Mouse (Mus musculus) olfactory bulb, adult 2 months (tissue): ENCODE measurements around the gene Pacsin3. TPM values are rescaled to one million over a fixed set of nuclear protein-coding genes. Genes with fewer than 3 reads are reported as not detected.

Source experiments
- H3K27ac ChIP-seq: fragments of 200-500 bp; 2 replicates; pipeline ENCODE4 v1.5.1; 2012; ENCODE audit warnings: low read depth, low read length; ENCODE audit not compliant: insufficient read depth
- H3K4me1 ChIP-seq: fragments of 200-500 bp; 2 replicates; pipeline ENCODE4 v1.6.1; 2012; ENCODE audit warnings: low read length; ENCODE audit not compliant: control insufficient read depth, insufficient read depth
- H3K4me3 ChIP-seq: fragments of 200-500 bp; 2 replicates; pipeline ENCODE4 v1.5.1; 2012; ENCODE audit warnings: mild to moderate bottlenecking, low read depth, low read length, moderate library complexity; ENCODE audit not compliant: insufficient read depth
- CTCF ChIP-seq: fragments of 200-500 bp; IDR thresholded peaks from 2 replicates; pipeline ENCODE4 v1.5.1; 2012; ENCODE audit warnings: low read depth, mild to moderate bottlenecking, low read length, moderate library complexity; ENCODE audit not compliant: insufficient read depth
- POLR2A ChIP-seq: fragments of 200-500 bp; IDR thresholded peaks from 2 replicates; pipeline ENCODE4 v1.6.1; 2012; ENCODE audit warnings: mild to moderate bottlenecking, low read depth, low read length, moderate library complexity; ENCODE audit not compliant: insufficient read depth
- WGBS: fragments of 180-500 bp; shearing (Covaris S2); methylation state at CpG from one replicate; pipeline ENCODE4 v1.1.7; 2018; 5-methylcytosine and 5-hydroxymethylcytosine counted together
- polyA plus RNA-seq: library from polyadenylated mRNA; stranded (reverse); fragments of >200 nt; gene quantifications from 2 replicates; pipeline ENCODE4 v1.2.4, GENCODE M21; 2012; ENCODE audit warnings: low replicate concordance; ENCODE audit not compliant: missing spikeins, insufficient read depth, insufficient read length

Pacsin3 gene
- polyA plus RNA-seq, 1 experiment, result not detected

GRCm38 (mm10) chr2:91257126-91257980 is 1.6 kb downstream of the Pacsin3 start:
- peak overlapping the region; percentile 53 for H3K4me3 ChIP-seq
- peaks cover 18% of the 10 kb centered on the region for H3K4me1 ChIP-seq
- 3% methylated on average over 22 of the region's 22 CpGs for WGBS
- H3K27ac ChIP-seq, result 0 out of 2 replicates have a peak overlapping the region, but pooled peaks have one; percentile 2
- TF ChIP-seq CTCF, result no peak
- no peak for TF ChIP-seq POLR2A

GRCm38 (mm10) chr2:91258054-91258453 is 2.3 kb downstream of the Pacsin3 start:
- TF ChIP-seq CTCF, result no peak
- no peak for TF ChIP-seq POLR2A
- Histone ChIP-seq H3K4me3 (peak overlapping the region; percentile 53), H3K4me1 (peaks cover 18% of the 10 kb centered on the region), H3K27ac (0 out of 2 replicates have a peak overlapping the region, but pooled peaks have one; percentile 2)
- WGBS, result 36% methylated on average over 5 of the region's 5 CpGs

GRCm38 (mm10) chr2:91258830-91259229 is 3.1 kb downstream of the Pacsin3 start:
- 61% methylated on average over 1 of the region's 1 CpGs for WGBS
- no peak overlapping the region for H3K27ac ChIP-seq
- no peak overlapping the region for H3K4me3 ChIP-seq
- TF ChIP-seq CTCF (no peak), POLR2A (no peak)
- H3K4me1 ChIP-seq, result peaks cover 18% of the 10 kb centered on the region

GRCm38 (mm10) chr2:91259493-91259892 is 3.7 kb downstream of the Pacsin3 start:
- 89% methylated on average over 1 of the region's 1 CpGs for WGBS
- TF ChIP-seq CTCF (no peak), POLR2A (no peak)

GRCm38 (mm10) chr2:91263692-91264660 is 8.2 kb downstream of the Pacsin3 start:
- WGBS, result 81% methylated on average over 17 of the region's 17 CpGs
- H3K4me1 ChIP-seq, result peaks cover 10% of the 10 kb centered on the region
- peak overlapping the region; percentile 68; the same call in 1 of the 2 replicates for H3K27ac ChIP-seq
- TF ChIP-seq CTCF (no peak), POLR2A (no peak)
- peak overlapping the region; percentile 71 for H3K4me3 ChIP-seq

More at GRCm38 (mm10) chr2:91259493-91259892, 3.7 kb downstream of the Pacsin3 start:
- no peak overlapping the region for H3K27ac ChIP-seq
- no peak overlapping the region for H3K4me3 ChIP-seq
- H3K4me1 ChIP-seq, result peaks cover 23% of the 10 kb centered on the region

- no peak for TF ChIP-seq POLR2A
- TF ChIP-seq CTCF, result no peak
- H3K27ac ChIP-seq, result peak within 1 kb of the TSS; percentile 68
- under 1% methylated on average over 72 of the region's 72 CpGs for WGBS
- H3K4me3 ChIP-seq, result peak within 1 kb of the TSS; percentile 71
- peaks cover 15% of the 10 kb centered on the region for H3K4me1 ChIP-seq
Measured at GRCm38 (mm10) chr2:91264711-91265681, 9.2 kb downstream of the Pacsin3 start, which contains the start of gene Arfgap2. Arfgap2 (plus strand) TSS chr2:91264974.

- no peak overlapping the region for H3K4me3 ChIP-seq
- 94% methylated on average over 3 of the region's 3 CpGs for WGBS
Measured at GRCm38 (mm10) chr2:91268042-91268441, 12.3 kb downstream of the Pacsin3 start.

GRCm38 (mm10) chr2:91268706-91269105 is 13.0 kb downstream of the Pacsin3 start:
- TF ChIP-seq POLR2A (no peak), CTCF (no peak)
- peaks cover 16% of the 10 kb centered on the region for H3K4me1 ChIP-seq
- no peak overlapping the region for H3K4me3 ChIP-seq
- 81% methylated on average over 2 of the region's 2 CpGs for WGBS
- H3K27ac ChIP-seq, result no peak overlapping the region

More at GRCm38 (mm10) chr2:91268042-91268441, 12.3 kb downstream of the Pacsin3 start:
- Histone ChIP-seq H3K4me1 (peaks cover 16% of the 10 kb centered on the region), H3K27ac (no peak overlapping the region)
- TF ChIP-seq POLR2A, result no peak
- TF ChIP-seq CTCF, result no peak
